Mouse (Mus musculus): ENCODE measurements around the gene Ppip5k1.
A peak's percentile ranks its signal among the peaks of the same experiment; 100 is the strongest.
"Not testable (repeated sequence)": the region's sequence is repeated elsewhere in the genome, so short reads cannot be mapped to it uniquely, and the experiment has no call there.

The Ppip5k1 gene

GRCm38 (mm10) chr2:121354820-121355592 lies at the start of gene Ppip5k1:
Gene Ppip5k1, minus strand, starts transcription at chr2:121355396.
- peak; percentile 90 for DNase-seq (ENCODE audit: low spot score)

- no peak for DNase-seq (ENCODE audit: low spot score)
Observed at GRCm38 (mm10) chr2:121403296-121403695, 48.1 kb upstream of the Ppip5k1 start.

GRCm38 (mm10) chr2:121396624-121397023 lies 41.4 kb upstream of the Ppip5k1 start:
- peak; percentile 43 for DNase-seq (ENCODE audit: low spot score)

- not testable (repeated sequence) for DNase-seq (ENCODE audit: low spot score)
Observed at GRCm38 (mm10) chr2:121386961-121387575, 31.9 kb upstream of the Ppip5k1 start, which contains the start of gene Strc. Gene Strc, minus strand, starts transcription at chr2:121387168.

GRCm38 (mm10) chr2:121374766-121375165 lies 19.6 kb upstream of the Ppip5k1 start:
- DNase-seq (ENCODE audit: low spot score) = no peak

- no peak for DNase-seq (ENCODE audit: low spot score)
Observed at GRCm38 (mm10) chr2:121372266-121372665, 17.1 kb upstream of the Ppip5k1 start.

- DNase-seq (ENCODE audit: low spot score) = no peak
Observed at GRCm38 (mm10) chr2:121370921-121371320, 15.7 kb upstream of the Ppip5k1 start.

- DNase-seq (ENCODE audit: low spot score) = no peak
Observed at GRCm38 (mm10) chr2:121368831-121369230, 13.6 kb upstream of the Ppip5k1 start.

- no peak for DNase-seq (ENCODE audit: low spot score)
Observed at GRCm38 (mm10) chr2:121363656-121364055, 8.5 kb upstream of the Ppip5k1 start.

- no peak for DNase-seq (ENCODE audit: low spot score)
Observed at GRCm38 (mm10) chr2:121359461-121359860, 4.3 kb upstream of the Ppip5k1 start.

- peak; percentile 6 for DNase-seq (ENCODE audit: low spot score)
Observed at GRCm38 (mm10) chr2:121358381-121358780, 3.2 kb upstream of the Ppip5k1 start.

GRCm38 (mm10) chr2:121357961-121358360 lies 2.8 kb upstream of the Ppip5k1 start:
- no peak for DNase-seq (ENCODE audit: low spot score)

- no peak for DNase-seq (ENCODE audit: low spot score)
Observed at GRCm38 (mm10) chr2:121357494-121357893, 2.3 kb upstream of the Ppip5k1 start, which contains the start of gene Ckmt1. Gene Ckmt1, plus strand, starts transcription at chr2:121357714.

- DNase-seq (ENCODE audit: low spot score) = no peak
Observed at GRCm38 (mm10) chr2:121354378-121354777, 818 bp downstream of the Ppip5k1 start.

- no peak for DNase-seq (ENCODE audit: low spot score)
Observed at GRCm38 (mm10) chr2:121353156-121353555, 2.0 kb downstream of the Ppip5k1 start.

GRCm38 (mm10) chr2:121339057-121339456 lies 16.1 kb downstream of the Ppip5k1 start:
- no peak for DNase-seq (ENCODE audit: low spot score)

- DNase-seq (ENCODE audit: low spot score) = no peak
Observed at GRCm38 (mm10) chr2:121329492-121329891, 25.7 kb downstream of the Ppip5k1 start.

- no peak for DNase-seq (ENCODE audit: low spot score)
Observed at GRCm38 (mm10) chr2:121323693-121324470, 31.3 kb downstream of the Ppip5k1 start.

GRCm38 (mm10) chr2:121323041-121323440 lies 32.2 kb downstream of the Ppip5k1 start:
- no peak for DNase-seq (ENCODE audit: low spot score)

- no peak for DNase-seq (ENCODE audit: low spot score)
Observed at GRCm38 (mm10) chr2:121316278-121316677, 38.9 kb downstream of the Ppip5k1 start.

GRCm38 (mm10) chr2:121308997-121309416 lies 46.2 kb downstream of the Ppip5k1 start:
- DNase-seq (ENCODE audit: low spot score) = no peak

- no peak for DNase-seq (ENCODE audit: low spot score)
Observed at GRCm38 (mm10) chr2:121300036-121300435, 55.2 kb downstream of the Ppip5k1 start.

GRCm38 (mm10) chr2:121299471-121299870 lies 55.7 kb downstream of the Ppip5k1 start:
- DNase-seq (ENCODE audit: low spot score) = no peak
